Mouse (Mus musculus) erythroblast, embryonic 14.5 days (primary cell): ENCODE data around the gene Rplp0.

Experiments used
- GATA1 ChIP-seq: IDR thresholded peaks from 2 replicates; pipeline ENCODE4 v1.6.1; 2012; ENCODE audit warnings: low read length, inconsistent platforms, mixed read lengths
- TAL1 ChIP-seq: IDR thresholded peaks from 3 replicates; pipeline ENCODE4 v1.6.1; 2012; ENCODE audit warnings: low read length, inconsistent platforms, mixed read lengths

- TF ChIP-seq GATA1, result no peak
- TF ChIP-seq TAL1, result no peak
Observed at GRCm38 (mm10) chr5:115603561-115603960, 44.3 kb downstream of the Rplp0 start.
